Mouse (Mus musculus) heart, adult 2 months (tissue): ENCODE measurements around the gene Krt6b. TPM values are rescaled to one million over a fixed set of nuclear protein-coding genes. Genes with fewer than 3 reads are reported as not detected.

Experiments used
- DNase-seq, 2 experiments: peaks; one replicate each; pipeline ENCODE4 v3.0.0; 2021
- H3K27ac ChIP-seq: fragments of 200-600 bp; 2 replicates; pipeline ENCODE4 v1.8.1; 2022
- H3K27me3 ChIP-seq: fragments of 200-500 bp; 2 replicates; pipeline ENCODE4 v1.6.1; 2012; ENCODE audit warnings: mild to moderate bottlenecking, low read length, inconsistent platforms, mixed read lengths; ENCODE audit not compliant: control insufficient read depth, insufficient read depth
- H3K36me3 ChIP-seq: fragments of 200-500 bp; 2 replicates; pipeline ENCODE4 v1.6.1; 2012; ENCODE audit warnings: low read length, inconsistent platforms; ENCODE audit not compliant: control insufficient read depth, insufficient read depth
- H3K4me1 ChIP-seq: fragments of 200-500 bp; 2 replicates; pipeline ENCODE4 v1.6.1; 2011; ENCODE audit warnings: low read length; ENCODE audit not compliant: control insufficient read depth, insufficient read depth
- H3K4me3 ChIP-seq: fragments of 200-600 bp; 2 replicates; pipeline ENCODE4 v1.8.1; 2022
- H3K79me2 ChIP-seq: fragments of 200-500 bp; replicated peaks from 2 replicates; pipeline ENCODE4 v1.6.1; 2012; ENCODE audit warnings: mild to moderate bottlenecking, inconsistent platforms, low read length, moderate library complexity, mixed read lengths; ENCODE audit not compliant: control insufficient read depth, insufficient read depth
- H3K9ac ChIP-seq: fragments of 200-500 bp; 2 replicates; pipeline ENCODE4 v1.6.1; 2012; ENCODE audit warnings: low read depth, mild to moderate bottlenecking, control low read depth, inconsistent platforms, low read length, mixed read lengths
- CTCF ChIP-seq: fragments of 200-600 bp; IDR thresholded peaks from 2 replicates; pipeline ENCODE4 v1.8.1; 2022; ENCODE audit warnings: antibody characterized with exemption, mild to moderate bottlenecking, moderate library complexity
- EP300 ChIP-seq: fragments of 200-500 bp; IDR thresholded peaks from 2 replicates; pipeline ENCODE4 v1.6.1; 2011; ENCODE audit warnings: low read depth, low read length, control low read depth; ENCODE audit not compliant: insufficient read depth
- POLR2A ChIP-seq: fragments of 200-500 bp; IDR thresholded peaks from 2 replicates; pipeline ENCODE4 v1.6.1; 2011; ENCODE audit warnings: mild to moderate bottlenecking, low read depth, low read length, control low read depth; ENCODE audit not compliant: insufficient read depth
- WGBS: fragments of 180-500 bp; shearing (Covaris S2); methylation state at CpG from one replicate; pipeline ENCODE4 v1.1.7; 2018; 5-methylcytosine and 5-hydroxymethylcytosine counted together
- intact Hi-C: fragments of 180-260 bp; cut with DNase I; formaldehyde crosslinking; loops from one replicate; pipeline ENCODE4 v1.15.1; 2025
- polyA plus RNA-seq: library from polyadenylated mRNA; depleted of rRNA; stranded (reverse); fragments of >200 nt; gene quantifications from 2 replicates; pipeline ENCODE4 v1.2.3, GENCODE M21; 2012
- total RNA-seq, 2 experiments: library from RNA; stranded (reverse); gene quantifications; 2 replicates each; pipeline ENCODE4 v1.2.3; 2021

The Krt6b gene
- total and polyA plus RNA-seq, 3 experiments, result 0.04 TPM; not detected in 2

- intact Hi-C loops, result no loop called here
- TF ChIP-seq POLR2A (no peak), EP300 (no peak), CTCF (no peak)
- Histone ChIP-seq H3K27me3 (no peaks in the 10 kb centered on the region), H3K4me1 (no peaks in the 10 kb centered on the region), H3K9ac (no peak overlapping the region), H3K79me2 (no peaks in the 10 kb centered on the region), H3K36me3 (no peaks in the 10 kb centered on the region), H3K27ac (no peak overlapping the region), H3K4me3 (no peak overlapping the region)
- DNase-seq, result no peak
- WGBS, result 63% methylated on average over 11 of the region's 11 CpGs
Observed at GRCm38 (mm10) chr15:101708683-101709082, 28.6 kb upstream of the Krt6b start.

- H3K4me3 ChIP-seq, result no peak overlapping the region
- H3K27me3 ChIP-seq, result no peaks in the 10 kb centered on the region
- no peaks in the 10 kb centered on the region for H3K36me3 ChIP-seq
- H3K9ac ChIP-seq, result no peak overlapping the region
- no peaks in the 10 kb centered on the region for H3K4me1 ChIP-seq
- 78% methylated on average over 9 of the region's 9 CpGs for WGBS
- H3K79me2 ChIP-seq, result no peaks in the 10 kb centered on the region
- no peak for TF ChIP-seq EP300
- no peak for DNase-seq
- intact Hi-C loops, result no loop called here
- no peak overlapping the region for H3K27ac ChIP-seq
Observed at GRCm38 (mm10) chr15:101707454-101707853, 27.4 kb upstream of the Krt6b start.

GRCm38 (mm10) chr15:101704066-101704465 is 24.0 kb upstream of the Krt6b start:
- H3K36me3 ChIP-seq, result no peaks in the 10 kb centered on the region
- TF ChIP-seq CTCF (peak; percentile 33), EP300 (no peak)
- no peak overlapping the region for H3K4me3 ChIP-seq
- H3K4me1 ChIP-seq, result no peaks in the 10 kb centered on the region
- H3K79me2 ChIP-seq, result no peaks in the 10 kb centered on the region
- intact Hi-C loops, result no loop called here
- no peak overlapping the region for H3K27ac ChIP-seq
- H3K27me3 ChIP-seq, result no peaks in the 10 kb centered on the region
- WGBS, result 67% methylated on average over 4 of the region's 4 CpGs
- no peak for DNase-seq
- H3K9ac ChIP-seq, result no peak overlapping the region

- no peaks in the 10 kb centered on the region for H3K36me3 ChIP-seq
- WGBS, result 36% methylated on average over 2 of the region's 2 CpGs
- no peak for DNase-seq
- no peak overlapping the region for H3K27ac ChIP-seq
- intact Hi-C loops, result no loop called here
- no peaks in the 10 kb centered on the region for H3K27me3 ChIP-seq
- H3K4me1 ChIP-seq, result no peaks in the 10 kb centered on the region
- no peak overlapping the region for H3K9ac ChIP-seq
- no peak overlapping the region for H3K4me3 ChIP-seq
- no peaks in the 10 kb centered on the region for H3K79me2 ChIP-seq
- TF ChIP-seq CTCF (no peak), POLR2A (no peak)
Observed at GRCm38 (mm10) chr15:101702380-101702779, 22.3 kb upstream of the Krt6b start.

- Histone ChIP-seq H3K79me2 (no peaks in the 10 kb centered on the region), H3K27ac (no peak overlapping the region), H3K9ac (no peak overlapping the region), H3K4me1 (no peaks in the 10 kb centered on the region), H3K36me3 (no peaks in the 10 kb centered on the region), H3K27me3 (no peaks in the 10 kb centered on the region), H3K4me3 (no peak overlapping the region)
- WGBS, result 71% methylated on average over 8 of the region's 8 CpGs
- DNase-seq, result no peak
- intact Hi-C loops, result no loop called here
- TF ChIP-seq EP300 (no peak), POLR2A (no peak)
Observed at GRCm38 (mm10) chr15:101699866-101700265, 19.8 kb upstream of the Krt6b start.

- Histone ChIP-seq H3K27me3 (no peaks in the 10 kb centered on the region), H3K36me3 (no peaks in the 10 kb centered on the region), H3K79me2 (no peaks in the 10 kb centered on the region), H3K27ac (no peak overlapping the region), H3K4me1 (no peaks in the 10 kb centered on the region), H3K4me3 (no peak overlapping the region), H3K9ac (no peak overlapping the region)
- DNase-seq, result no peak
- intact Hi-C loops, result no loop called here
- TF ChIP-seq POLR2A (no peak), CTCF (no peak), EP300 (no peak)
- 33% methylated on average over 3 of the region's 3 CpGs for WGBS
Observed at GRCm38 (mm10) chr15:101699192-101699591, 19.1 kb upstream of the Krt6b start.
